Mouse (Mus musculus) liver, postnatal 0 days (tissue): Measurements from ENCODE around the gene Otud4.
"Not testable (repeated sequence)": the region's sequence is repeated elsewhere in the genome, so short reads cannot be mapped to it uniquely, and the experiment has no call there.

Experiments
- CTCF ChIP-seq: sonication (generic); IDR thresholded peaks from 2 replicates; pipeline ENCODE4 v1.5.1; 2016; ENCODE audit warnings: antibody characterized with exemption, low read depth
- EP300 ChIP-seq: IDR thresholded peaks from 2 replicates; pipeline ENCODE4 v1.6.1; 2016; ENCODE audit warnings: antibody characterized with exemption, low read depth, mild to moderate bottlenecking

GRCm38 (mm10) chr8:79680083-79680482 is 40.7 kb downstream of the Otud4 start:
- TF ChIP-seq CTCF, EP300: not testable (repeated sequence)
